27 mouse cellular contexts compared by ENCODE assay signal in the genomic region with DNA sequence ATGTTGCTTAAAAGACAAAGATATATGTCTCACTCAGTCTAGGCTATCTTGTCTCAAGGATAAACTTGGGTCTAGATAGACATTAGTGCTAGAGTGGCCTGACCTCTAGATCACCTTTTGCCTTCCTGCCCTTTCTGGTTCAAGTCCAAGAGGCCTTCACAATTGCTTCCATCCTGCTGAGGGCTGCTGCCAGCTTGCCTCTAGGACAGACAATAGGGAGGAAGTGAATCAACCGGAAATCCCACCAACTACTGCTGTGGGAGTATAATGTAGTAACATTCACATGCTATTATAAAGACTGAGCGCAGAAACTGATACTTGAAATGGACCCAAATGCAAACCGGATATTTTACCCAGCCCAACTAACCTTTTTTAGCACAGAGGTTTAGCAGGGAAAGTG.
DNase-seq lines count a peak whose midpoint lies in the region; ATAC-seq and TF ChIP-seq lines count a peak whose summit lies in the region.
"Had no signal": no experiment of that assay in that cellular context is flagged by ENCODE, and none has a peak within 500 bp of the region (broad histone marks: within the 10 kb centered on the region; RNA-seq: fewer than 3 reads in every experiment).

No protein-coding gene starts in this region.

- no peak overlapping the region for H3K4me3 ChIP-seq in heart, embryonic 12.5 days
- H3K4me3 ChIP-seq in lung, embryonic 14.5 days (ENCODE audit: low read depth, low read length): no peak overlapping the region
- H3K4me3 ChIP-seq in liver, embryonic 12.5 days: no peak overlapping the region
- H3K4me3 ChIP-seq: forebrain, embryonic 10.5 days; heart, embryonic 13.5 days; midbrain, embryonic 15.5 days; neural tube, embryonic 12.5 days had no signal

- ATAC-seq in heart, embryonic 12.5 days (ENCODE audit: insufficient number of reproducible peaks, low FRiP score): no peak
- ATAC-seq in lung, embryonic 14.5 days (ENCODE audit: insufficient read depth): no peak
- ATAC-seq in liver, embryonic 12.5 days: no peak
- ATAC-seq: forebrain, embryonic 16.5 days; inflammation-experienced regulatory T-cells, adult 6 months; midbrain, embryonic 15.5 days had no signal

- no peak for TF ChIP-seq CTCF in lung, embryonic 14.5 days (IDR thresholded peaks at IDR 0.05; ENCODE audit: low read depth)

- H3K4me1 ChIP-seq in heart, embryonic 12.5 days (replicated peaks): no peaks in the 10 kb centered on the region
- no peaks in the 10 kb centered on the region for H3K4me1 ChIP-seq in lung, embryonic 14.5 days (ENCODE audit: insufficient read depth)
- H3K4me1 ChIP-seq in liver, embryonic 12.5 days: no peaks in the 10 kb centered on the region
- H3K4me1 ChIP-seq: forebrain, embryonic 10.5 days; midbrain, embryonic 15.5 days; neural tube, embryonic 12.5 days had no signal

- H3K9me3 ChIP-seq in heart, embryonic 12.5 days (replicated peaks): 0 out of 2 replicates have a peak, but pooled peaks cover 5% of the 10 kb centered on the region
- no peaks in the 10 kb centered on the region for H3K9me3 ChIP-seq in lung, embryonic 14.5 days (ENCODE audit: low read depth, low read length)
- no peaks in the 10 kb centered on the region for H3K9me3 ChIP-seq in liver, embryonic 12.5 days (replicated peaks)
- H3K9me3 ChIP-seq: heart, embryonic 13.5 days; midbrain, embryonic 15.5 days; neural tube, embryonic 12.5 days had no signal

- no peaks in the 10 kb centered on the region for H3K36me3 ChIP-seq in heart, embryonic 12.5 days
- H3K36me3 ChIP-seq in lung, embryonic 14.5 days (ENCODE audit: insufficient read depth): no peaks in the 10 kb centered on the region
- H3K36me3 ChIP-seq in liver, embryonic 12.5 days: no peaks in the 10 kb centered on the region
- H3K36me3 ChIP-seq: forebrain, embryonic 10.5 days; heart, embryonic 13.5 days; midbrain, embryonic 15.5 days; neural tube, embryonic 12.5 days had no signal

- H3K27ac ChIP-seq in heart, embryonic 12.5 days (ENCODE audit: poor library complexity, severe bottlenecking): no peak overlapping the region
- no peak overlapping the region for H3K27ac ChIP-seq in lung, embryonic 14.5 days (ENCODE audit: low read depth)
- no peak overlapping the region for H3K27ac ChIP-seq in liver, embryonic 12.5 days
- H3K27ac ChIP-seq: forebrain, embryonic 10.5 days; heart, embryonic 13.5 days; hindbrain, embryonic 14.5 days; kidney, postnatal 0 days; liver, embryonic 14.5 days; macrophage; midbrain, embryonic 15.5 days; neural tube, embryonic 12.5 days had no signal

- 76% methylated on average over 3 of the region's 3 CpGs for WGBS in heart, embryonic 12.5 days
- WGBS in lung, embryonic 14.5 days: 84% methylated on average over 3 of the region's 3 CpGs
- WGBS in liver, embryonic 12.5 days (ENCODE audit: insufficient replicate concordance): 70% methylated on average over 3 of the region's 3 CpGs

- DNase-seq in heart, adult 9 months (ENCODE audit: low spot score in 2 of 2): peak; percentile 30 to 68
- DNase-seq in kidney, postnatal 4 days: peak; percentile 8 to 17
- DNase-seq in kidney, adult 18-20 months: no peak
- DNase-seq in lung, embryonic 14.5 days: peak; percentile 3
- DNase-seq in lung, postnatal 4 days: peak; percentile 33 to 44
- DNase-seq in adrenal gland, postnatal 4 days (ENCODE audit: low spot score in 2 of 2): no peak
- DNase-seq: adrenal gland, postnatal 36 days; B cell, adult 2 months; cerebellum, adult 11-12 months; cerebellum, postnatal 14 days; gastrocnemius, postnatal 10 days; layer of hippocampus, adult 9-11 months; right cerebral cortex, postnatal 14 days; spleen, adult 18-20 months had no signal

- no peaks in the 10 kb centered on the region for H3K27me3 ChIP-seq in heart, embryonic 12.5 days (replicated peaks)
- H3K27me3 ChIP-seq in lung, embryonic 14.5 days (ENCODE audit: insufficient read depth, low read length): no peaks in the 10 kb centered on the region
- H3K27me3 ChIP-seq in liver, embryonic 12.5 days (replicated peaks): no peaks in the 10 kb centered on the region
- H3K27me3 ChIP-seq: CH12.LX; heart, embryonic 13.5 days; midbrain, embryonic 15.5 days; neural tube, embryonic 12.5 days had no signal

- H3K4me2 ChIP-seq in heart, embryonic 12.5 days: no peak overlapping the region
- no peak overlapping the region for H3K4me2 ChIP-seq in lung, embryonic 14.5 days
- no peak overlapping the region for H3K4me2 ChIP-seq in liver, embryonic 12.5 days
- H3K4me2 ChIP-seq: heart, embryonic 13.5 days; hindbrain, embryonic 14.5 days; midbrain, embryonic 15.5 days; neural tube, embryonic 12.5 days had no signal

- no peak overlapping the region for H3K9ac ChIP-seq in heart, embryonic 12.5 days
- no peak overlapping the region for H3K9ac ChIP-seq in lung, embryonic 14.5 days
- H3K9ac ChIP-seq in liver, embryonic 12.5 days: no peak overlapping the region
- H3K9ac ChIP-seq: heart, embryonic 13.5 days; hindbrain, embryonic 14.5 days; liver, embryonic 14.5 days; midbrain, embryonic 15.5 days; neural tube, embryonic 12.5 days had no signal

Comparison
In these comparisons a context has a peak if more than half of its experiments do, and no peak if none do; other contexts are left out.
1. DNase-seq: peak in heart, adult 9 months (2 of 2), kidney, postnatal 4 days (2 of 2), lung, embryonic 14.5 days (single experiment) and lung, postnatal 4 days (2 of 2); none in kidney, adult 18-20 months (single experiment) and adrenal gland, postnatal 4 days (0 of 2).